Mouse (Mus musculus) T-helper 1 cell (primary cell): ENCODE measurements around the gene Tomt.
"Not testable (repeated sequence)": the region's sequence is repeated elsewhere in the genome, so short reads cannot be mapped to it uniquely, and the experiment has no call there.

Experiments used
- in situ Hi-C: fragments of 300-600 bp; cut with MboI, MseI; formaldehyde crosslinking; loops from one replicate; pipeline ENCODE4 v1.15.1; 2025; ENCODE audit warnings: high pct_unique_total_duplicates

Tomt gene

GRCm38 (mm10) chr7:101906287-101906681 is at the start of gene Tomt:
Tomt (minus strand) TSS chr7:101906359.
- in situ Hi-C loops = no loop called here

- in situ Hi-C loops = loop anchor here (10.0 kb wide), 1 partner anchor 651 kb away; the partner anchor contains the start of gene Atg16l2
Observed at GRCm38 (mm10) chr7:101955862-101956261, 49.7 kb upstream of the Tomt start.

- in situ Hi-C loops = loop anchor here (10.0 kb wide), 1 partner anchor 650 kb away; the partner anchor contains the start of gene Atg16l2
Observed at GRCm38 (mm10) chr7:101955276-101955675, 49.1 kb upstream of the Tomt start.

- in situ Hi-C loops = loop anchor here (10.0 kb wide), 1 partner anchor 649 kb away; the partner anchor contains the start of gene Atg16l2
Observed at GRCm38 (mm10) chr7:101954163-101954562, 48.0 kb upstream of the Tomt start.

- in situ Hi-C loops = loop anchor here (10.0 kb wide), 1 partner anchor 647 kb away; the partner anchor contains the start of gene Atg16l2
Observed at GRCm38 (mm10) chr7:101952098-101952497, 45.9 kb upstream of the Tomt start.

GRCm38 (mm10) chr7:101951648-101952047 is 45.5 kb upstream of the Tomt start:
- in situ Hi-C loops = loop anchor here (10.0 kb wide), 1 partner anchor 647 kb away; the partner anchor contains the start of gene Atg16l2

GRCm38 (mm10) chr7:101949008-101949407 is 42.8 kb upstream of the Tomt start:
- in situ Hi-C loops = not testable (repeated sequence)

GRCm38 (mm10) chr7:101939758-101940157 is 33.6 kb upstream of the Tomt start:
- in situ Hi-C loops = no loop called here

GRCm38 (mm10) chr7:101938348-101938747 is 32.2 kb upstream of the Tomt start:
- in situ Hi-C loops = no loop called here

- in situ Hi-C loops = no loop called here
Observed at GRCm38 (mm10) chr7:101937569-101937968, 31.4 kb upstream of the Tomt start.

GRCm38 (mm10) chr7:101936996-101937395 is 30.8 kb upstream of the Tomt start:
- in situ Hi-C loops = no loop called here

- in situ Hi-C loops = no loop called here
Observed at GRCm38 (mm10) chr7:101935957-101936356, 29.8 kb upstream of the Tomt start.

GRCm38 (mm10) chr7:101933751-101934240 is 27.6 kb upstream of the Tomt start, which contains the start of the genes Lrrc51 and Numa1:
Lrrc51 (minus strand) TSS chr7:101933895.
Numa1 (plus strand) TSS chr7:101934111.
- in situ Hi-C loops = loop anchor here (5.0 kb wide), 1 partner anchor 36 kb away; no protein-coding TSS in a partner anchor

GRCm38 (mm10) chr7:101933300-101933699 is 27.1 kb upstream of the Tomt start:
- in situ Hi-C loops = loop anchor here (5.0 kb wide), 1 partner anchor 36 kb away; no protein-coding TSS in a partner anchor

GRCm38 (mm10) chr7:101932551-101932950 is 26.4 kb upstream of the Tomt start:
- in situ Hi-C loops = loop anchor here (5.0 kb wide), 1 partner anchor 35 kb away; no protein-coding TSS in a partner anchor

GRCm38 (mm10) chr7:101928093-101928492 is 21.9 kb upstream of the Tomt start:
- in situ Hi-C loops = loop anchor here (5.0 kb wide), 1 partner anchor 154 kb away; the partner anchor contains the start of gene Trpc2

- in situ Hi-C loops = loop anchor here (5.0 kb wide), 1 partner anchor 156 kb away; the partner anchor contains the start of gene Trpc2
Observed at GRCm38 (mm10) chr7:101925892-101926291, 19.7 kb upstream of the Tomt start.

GRCm38 (mm10) chr7:101918071-101918470 is 11.9 kb upstream of the Tomt start:
- in situ Hi-C loops = no loop called here

GRCm38 (mm10) chr7:101911982-101912381 is 5.8 kb upstream of the Tomt start:
- in situ Hi-C loops = no loop called here

- in situ Hi-C loops = no loop called here
Observed at GRCm38 (mm10) chr7:101910138-101910537, 4.0 kb upstream of the Tomt start.

- in situ Hi-C loops = no loop called here
Observed at GRCm38 (mm10) chr7:101908367-101908766, 2.2 kb upstream of the Tomt start.

- in situ Hi-C loops = no loop called here
Observed at GRCm38 (mm10) chr7:101906696-101907095, 537 bp upstream of the Tomt start.
